Mouse (Mus musculus) macrophage (primary cell): ENCODE data around the gene 3425401B19Rik. TPM values are rescaled to one million over a fixed set of nuclear protein-coding genes. Genes with fewer than 3 reads are reported as not detected.

Experiments
- H3K27ac ChIP-seq: fragments of 350-480 bp; formaldehyde crosslinking; 2 replicates; pipeline ENCODE4 v1.9.0; 2021
- H3K36me3 ChIP-seq: fragments of 350-480 bp; formaldehyde crosslinking; 2 replicates; pipeline ENCODE4 v1.9.0; 2021; ENCODE audit errors: inconsistent target
- H3K4me3 ChIP-seq: fragments of 350-480 bp; formaldehyde crosslinking; 2 replicates; pipeline ENCODE4 v1.9.0; 2021; ENCODE audit errors: inconsistent target
- H3K79me2 ChIP-seq: fragments of 350-480 bp; formaldehyde crosslinking; 2 replicates; pipeline ENCODE4 v1.9.0; 2021; ENCODE audit errors: inconsistent target
- WGBS: methylation state at CpG from one replicate; pipeline ENCODE4 v1.1.7; 2026; ENCODE audit warnings: inconsistent platforms; ENCODE audit not compliant: missing documents; 5-methylcytosine and 5-hydroxymethylcytosine counted together
- polyA plus RNA-seq: library from polyadenylated mRNA; stranded (reverse); fragments of 250-400 nt; gene quantifications from 3 replicates; pipeline ENCODE4 v1.2.4, GENCODE M21; 2018; ENCODE audit warnings: inconsistent platforms

Gene 3425401B19Rik
- polyA plus RNA-seq, 1 experiment from 2014 or later: not detected

GRCm38 (mm10) chr14:32684735-32685105 lies 373 bp downstream of the 3425401B19Rik start:
- Histone ChIP-seq H3K27ac (no peak overlapping the region), H3K79me2 (no peaks in the 10 kb centered on the region), H3K36me3 (no peaks in the 10 kb centered on the region), H3K4me3 (no peak overlapping the region)
- 87% methylated on average over 19 of the region's 19 CpGs for WGBS

GRCm38 (mm10) chr14:32683982-32684734 lies 935 bp downstream of the 3425401B19Rik start:
- Histone ChIP-seq H3K27ac (no peak overlapping the region), H3K36me3 (no peaks in the 10 kb centered on the region), H3K79me2 (no peaks in the 10 kb centered on the region), H3K4me3 (no peak overlapping the region)
- 86% methylated on average over 19 of the region's 19 CpGs for WGBS

DNA sequence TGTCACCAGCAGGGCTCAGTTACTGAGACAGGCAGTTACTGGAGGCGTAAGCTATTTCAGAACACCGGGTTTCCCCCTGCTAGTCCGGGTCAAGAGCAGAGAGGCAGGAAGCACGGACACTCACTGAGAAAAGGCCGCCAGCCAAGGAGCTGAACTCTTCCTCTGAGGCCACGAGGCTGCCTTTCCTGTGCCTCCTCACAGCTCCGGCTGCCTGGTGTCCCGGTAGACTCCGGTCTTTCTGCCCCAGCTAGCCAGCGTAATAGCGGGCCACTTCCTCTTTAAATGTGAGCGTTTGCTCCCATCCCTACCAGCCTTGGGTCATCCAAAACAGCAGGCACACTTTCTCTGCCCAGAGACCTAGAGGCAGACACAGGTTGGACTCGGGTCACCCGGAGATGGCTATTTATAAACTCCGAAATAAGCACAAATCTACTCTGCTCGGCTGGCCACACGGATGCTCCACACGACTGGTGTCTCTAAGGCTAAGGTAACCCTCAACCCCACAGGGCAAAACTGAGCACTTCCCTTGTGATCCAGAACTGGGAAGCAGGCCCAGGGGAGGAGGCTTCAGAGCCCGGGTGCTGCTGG lies 1.7 kb downstream of the 3425401B19Rik start:
- WGBS: 23% methylated on average over 19 of the region's 19 CpGs
- Histone ChIP-seq H3K36me3 (no peaks in the 10 kb centered on the region), H3K27ac (no peak overlapping the region), H3K79me2 (no peaks in the 10 kb centered on the region), H3K4me3 (no peak overlapping the region)

DNA sequence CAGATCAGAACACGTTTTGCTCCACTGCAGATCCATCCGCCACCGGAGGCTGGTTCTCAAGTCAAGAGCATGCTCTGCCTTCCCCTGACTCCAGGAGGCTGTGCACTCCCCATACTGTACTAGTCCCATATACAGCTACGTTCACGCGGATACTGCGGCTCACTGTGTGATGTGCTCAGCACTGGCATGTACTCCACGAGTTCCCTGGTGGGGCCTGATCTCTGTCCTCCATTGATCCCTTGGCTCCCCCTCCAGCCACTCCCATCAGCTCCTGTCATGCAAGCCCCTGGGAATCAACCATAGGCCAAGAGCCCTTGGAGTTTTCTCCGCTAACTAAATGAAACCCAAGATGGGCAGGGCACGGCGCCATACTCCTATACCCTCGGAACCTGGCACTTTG lies 2.6 kb downstream of the 3425401B19Rik start:
- H3K4me3 ChIP-seq: no peak overlapping the region
- 94% methylated on average over 12 of the region's 12 CpGs for WGBS
- H3K79me2 ChIP-seq: no peaks in the 10 kb centered on the region
- H3K36me3 ChIP-seq: no peaks in the 10 kb centered on the region
- no peak overlapping the region for H3K27ac ChIP-seq

- Histone ChIP-seq H3K79me2 (no peaks in the 10 kb centered on the region), H3K27ac (no peak overlapping the region), H3K36me3 (no peaks in the 10 kb centered on the region), H3K4me3 (no peak overlapping the region)
- WGBS: 79% methylated on average over 3 of the region's 3 CpGs
Observed at GRCm38 (mm10) chr14:32681603-32682002, 3.5 kb downstream of the 3425401B19Rik start.

DNA sequence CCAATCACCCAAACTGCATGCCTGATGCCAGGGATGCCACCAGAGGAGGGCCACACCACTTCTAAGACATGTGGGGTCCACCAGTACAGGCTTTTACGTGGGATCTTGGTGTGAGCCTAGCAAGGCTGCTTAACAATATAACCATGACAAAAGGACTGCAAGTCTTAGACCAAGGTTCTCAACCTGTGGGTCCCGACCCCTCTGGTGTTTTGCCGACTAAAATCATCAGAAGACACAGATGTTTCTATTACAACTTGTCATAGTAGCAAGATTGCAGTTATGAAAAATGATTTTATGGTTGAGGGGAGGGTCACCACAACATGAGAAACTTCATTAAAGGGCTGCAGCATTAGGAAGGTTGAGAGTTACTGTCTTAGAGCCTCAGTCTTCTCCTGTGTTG lies 6.5 kb downstream of the 3425401B19Rik start:
- 78% methylated on average over 3 of the region's 3 CpGs for WGBS
- H3K27ac ChIP-seq: no peak overlapping the region
- H3K4me3 ChIP-seq: no peak overlapping the region
- H3K79me2 ChIP-seq: no peaks in the 10 kb centered on the region
- no peaks in the 10 kb centered on the region for H3K36me3 ChIP-seq

GRCm38 (mm10) chr14:32673178-32673577 lies 11.9 kb downstream of the 3425401B19Rik start:
- no peak overlapping the region for H3K27ac ChIP-seq
- WGBS: 66% methylated on average over 3 of the region's 3 CpGs

DNA sequence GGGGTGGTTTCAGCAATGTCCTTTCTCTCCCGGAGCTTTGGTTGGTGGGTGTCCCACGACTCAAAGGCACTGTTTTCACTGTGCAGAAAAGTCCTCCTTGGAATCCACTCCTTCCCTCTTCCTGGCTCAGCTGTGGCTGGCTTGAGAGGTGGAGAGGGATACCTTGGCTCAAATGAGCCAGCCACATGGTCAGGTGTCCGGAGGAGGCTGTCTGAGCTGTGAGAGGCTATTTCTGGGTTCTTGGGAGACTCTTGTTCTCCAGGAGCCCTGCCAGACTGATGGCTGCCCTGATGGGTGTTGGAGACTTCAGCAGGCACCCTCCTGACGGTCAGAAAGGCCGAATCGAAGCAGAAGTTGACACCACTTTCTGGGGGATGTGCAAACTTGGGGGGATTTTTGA lies 22.0 kb downstream of the 3425401B19Rik start:
- no peaks in the 10 kb centered on the region for H3K36me3 ChIP-seq
- H3K4me3 ChIP-seq: no peak overlapping the region
- H3K79me2 ChIP-seq: no peaks in the 10 kb centered on the region
- H3K27ac ChIP-seq: no peak overlapping the region
- 90% methylated on average over 6 of the region's 6 CpGs for WGBS

More at GRCm38 (mm10) chr14:32673178-32673577, 11.9 kb downstream of the 3425401B19Rik start:
- Histone ChIP-seq H3K4me3 (no peak overlapping the region), H3K36me3 (no peaks in the 10 kb centered on the region), H3K79me2 (no peaks in the 10 kb centered on the region)

DNA sequence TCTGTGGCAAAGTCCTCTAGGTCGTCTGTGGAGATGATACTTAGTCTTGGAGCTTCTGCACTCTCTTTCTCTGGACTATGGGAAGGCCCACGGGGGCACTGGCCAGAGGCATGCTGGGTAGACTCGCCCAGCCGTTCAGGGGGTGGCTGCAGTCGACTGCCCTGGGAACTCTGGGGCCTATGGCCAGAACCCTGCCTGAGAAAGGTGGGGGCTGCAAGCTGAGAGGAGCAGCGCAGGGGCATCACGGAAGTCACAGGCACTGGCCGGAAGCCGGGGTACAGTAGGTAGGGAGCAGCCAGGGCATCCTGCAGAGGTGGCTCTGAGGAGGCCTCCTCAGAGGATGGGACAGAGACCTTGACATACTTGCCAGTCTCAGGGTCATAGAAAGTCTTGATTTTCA lies 25.3 kb downstream of the 3425401B19Rik start:
- Histone ChIP-seq H3K79me2 (no peaks in the 10 kb centered on the region), H3K36me3 (no peaks in the 10 kb centered on the region), H3K27ac (no peak overlapping the region), H3K4me3 (no peak overlapping the region)
- WGBS: 81% methylated on average over 9 of the region's 9 CpGs

DNA sequence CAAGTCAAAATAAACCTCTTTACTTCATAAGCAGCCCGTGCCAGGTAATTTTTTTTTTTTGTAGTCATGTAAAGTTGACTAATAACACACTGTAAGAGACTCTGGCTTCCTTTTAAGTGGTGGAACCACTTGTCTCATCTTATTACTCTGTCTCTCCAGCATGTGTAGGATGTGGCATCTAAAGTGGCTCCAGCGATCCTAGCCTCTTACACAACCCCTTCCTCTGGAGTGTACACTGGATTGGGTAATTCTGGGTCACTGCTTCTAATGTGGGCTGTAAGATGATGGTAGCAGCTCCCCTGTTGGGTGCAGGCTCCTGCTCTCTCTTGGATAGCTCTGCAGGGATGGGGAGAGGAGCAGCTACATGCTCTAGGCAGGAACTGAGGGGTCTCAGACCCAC lies 46.6 kb downstream of the 3425401B19Rik start:
- 86% methylated on average over 1 of the region's 2 CpGs for WGBS
- Histone ChIP-seq H3K27ac (no peak overlapping the region), H3K79me2 (no peaks in the 10 kb centered on the region), H3K4me3 (no peak overlapping the region), H3K36me3 (no peaks in the 10 kb centered on the region)

- 35% methylated on average over 11 of the region's 11 CpGs for WGBS
- Histone ChIP-seq H3K36me3 (no peaks in the 10 kb centered on the region), H3K27ac (no peak overlapping the region), H3K4me3 (no peak overlapping the region), H3K79me2 (no peaks in the 10 kb centered on the region)
Observed at GRCm38 (mm10) chr14:32634015-32634682, 50.9 kb downstream of the 3425401B19Rik start.

DNA sequence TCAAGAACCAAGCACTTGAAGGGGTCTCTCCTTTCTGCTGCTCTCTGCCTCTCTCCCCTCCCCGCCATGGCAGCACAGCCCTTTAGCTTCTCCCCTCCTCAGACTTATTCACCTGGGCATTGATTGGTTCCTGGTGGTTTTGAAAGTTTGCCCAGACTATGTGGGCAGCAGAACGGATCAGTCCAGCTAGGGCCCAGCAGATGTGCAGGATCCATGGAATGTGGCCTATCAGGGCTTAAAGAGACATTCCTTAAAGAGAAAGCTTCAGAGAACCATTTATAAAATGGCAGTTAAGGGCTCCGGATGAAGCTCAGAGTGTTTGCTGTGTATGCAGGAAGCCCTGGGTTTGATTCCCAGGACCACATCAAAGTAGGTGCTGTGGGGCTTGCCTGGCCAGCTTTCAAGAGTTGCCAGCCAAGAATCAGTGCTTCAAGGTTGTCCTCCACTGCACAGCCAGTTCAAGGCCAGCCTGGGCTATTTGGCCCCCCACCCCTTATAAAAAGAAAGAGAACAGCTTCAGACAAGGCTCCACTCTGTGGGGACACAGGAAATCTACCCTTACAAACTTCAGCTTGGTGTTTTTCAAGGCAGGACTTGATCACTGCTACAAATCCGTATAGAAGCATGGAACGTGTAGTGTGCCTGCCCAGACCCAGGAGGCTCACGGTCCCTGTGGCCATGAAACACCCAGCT lies 52.0 kb downstream of the 3425401B19Rik start:
- WGBS: 83% methylated on average over 6 of the region's 6 CpGs

GRCm38 (mm10) chr14:32628584-32628983 lies 56.5 kb downstream of the 3425401B19Rik start:
- H3K4me3 ChIP-seq: no peak overlapping the region

More for the DNA sequence above, 52.0 kb downstream of the 3425401B19Rik start:
- no peaks in the 10 kb centered on the region for H3K36me3 ChIP-seq
- no peaks in the 10 kb centered on the region for H3K79me2 ChIP-seq
- H3K27ac ChIP-seq: no peak overlapping the region
- H3K4me3 ChIP-seq: no peak overlapping the region

GRCm38 (mm10) chr14:32627271-32627670 lies 57.8 kb downstream of the 3425401B19Rik start:
- Histone ChIP-seq H3K4me3 (no peak overlapping the region), H3K36me3 (no peaks in the 10 kb centered on the region), H3K27ac (no peak overlapping the region), H3K79me2 (no peaks in the 10 kb centered on the region)
- 67% methylated on average over 2 of the region's 2 CpGs for WGBS

More at GRCm38 (mm10) chr14:32628584-32628983, 56.5 kb downstream of the 3425401B19Rik start:
- WGBS: 37% methylated on average over 10 of the region's 10 CpGs
- H3K27ac ChIP-seq: no peak overlapping the region
- H3K79me2 ChIP-seq: no peaks in the 10 kb centered on the region
- no peaks in the 10 kb centered on the region for H3K36me3 ChIP-seq
